Mouse (Mus musculus) spleen, adult 2 months (tissue): ENCODE measurements around the gene Kdelr1.

Experiments
- CTCF ChIP-seq: fragments of 200-500 bp; IDR thresholded peaks from 2 replicates; pipeline ENCODE4 v1.5.1; 2011; ENCODE audit warnings: mild to moderate bottlenecking, inconsistent platforms; ENCODE audit not compliant: insufficient read depth, insufficient read length, insufficient replicate concordance; ENCODE audit errors: extremely low read depth
- POLR2A ChIP-seq: fragments of 200-500 bp; IDR thresholded peaks from 2 replicates; pipeline ENCODE4 v1.6.1; 2011; ENCODE audit warnings: low read depth, low read length, inconsistent platforms

DNA sequence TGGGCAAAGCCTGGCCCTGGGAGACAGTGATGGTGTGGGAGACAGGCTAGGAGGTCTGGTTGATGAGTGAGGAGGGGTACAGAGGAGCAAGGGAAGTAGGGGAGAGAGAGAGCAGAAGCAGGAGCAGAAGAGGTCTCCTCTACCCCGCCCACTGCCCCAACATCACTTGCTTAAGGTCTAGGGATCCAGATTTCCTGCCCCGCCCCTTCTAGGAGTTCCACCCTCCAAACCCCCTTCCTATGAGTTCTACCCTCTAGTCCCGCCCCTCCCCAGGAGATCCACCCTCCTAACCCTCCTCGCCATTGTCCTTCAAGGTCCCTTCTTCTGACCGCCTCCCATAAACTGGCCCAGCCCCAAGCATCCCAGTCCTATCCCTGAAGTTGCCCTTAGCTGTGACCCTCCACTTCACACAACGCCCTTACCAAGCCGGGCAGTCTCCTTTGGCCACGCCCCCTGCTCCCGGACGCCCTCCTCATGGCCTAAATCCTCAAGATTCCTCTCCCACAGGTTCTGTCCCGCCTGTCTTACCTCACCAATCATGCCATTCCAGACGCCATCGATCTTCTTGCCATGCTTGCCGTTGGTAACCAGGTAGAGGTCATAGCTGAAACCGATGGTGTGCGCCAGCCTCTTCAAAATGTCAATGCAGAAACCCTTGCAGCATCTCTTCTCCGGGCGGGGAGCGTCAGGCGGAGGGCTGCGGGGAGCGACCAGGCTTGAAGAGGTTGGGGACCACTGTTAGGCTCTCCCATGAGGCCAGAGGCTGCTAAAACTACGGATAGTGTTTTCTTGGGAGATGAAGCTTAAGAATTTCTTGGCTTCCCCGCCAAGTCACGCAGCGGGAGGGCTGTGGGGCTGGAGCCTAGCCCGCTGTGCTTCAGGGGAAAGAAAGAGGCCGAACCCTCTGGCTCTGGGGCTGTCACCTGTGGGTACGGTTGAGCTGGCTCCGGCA is 15.3 kb upstream of the Kdelr1 start:
- TF ChIP-seq POLR2A (no peak), CTCF (no peak)
